In the genomic region with DNA sequence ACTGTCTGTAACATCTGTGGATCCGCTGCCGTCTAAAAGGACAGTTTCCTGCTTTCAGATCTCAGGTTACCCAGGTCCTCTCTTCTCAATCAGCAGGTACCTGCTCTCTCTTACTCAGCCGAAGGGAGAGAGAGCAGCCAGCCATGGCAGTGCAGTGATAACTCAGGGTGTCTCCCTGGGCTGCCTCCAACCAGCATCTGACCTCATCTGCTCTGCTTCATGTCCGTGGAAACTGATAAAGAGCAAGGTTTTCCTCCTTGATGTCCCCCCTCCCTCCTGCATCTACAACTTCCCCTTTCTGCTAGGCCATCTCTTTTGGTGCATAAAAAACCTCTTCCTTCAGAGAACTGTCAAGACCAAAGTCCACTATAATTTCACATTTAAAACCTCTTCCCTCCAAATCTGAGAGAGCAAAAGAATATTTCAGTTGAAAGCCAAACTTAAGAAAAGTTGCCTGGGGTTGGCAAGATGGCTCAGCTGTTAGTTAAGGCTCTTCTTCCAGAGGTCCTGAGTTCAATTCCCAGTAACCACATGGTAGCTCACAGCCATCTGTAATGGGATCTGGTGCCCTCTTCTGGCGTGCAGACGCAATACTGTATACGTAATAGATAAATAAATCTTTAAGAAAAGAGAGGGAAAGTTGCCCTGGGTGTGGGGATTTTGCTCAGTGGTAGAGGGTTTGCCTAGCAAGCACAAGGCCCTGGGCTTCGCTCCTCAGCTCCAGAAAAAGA, we compare ENCODE assay signal across 10 mouse cellular contexts. TPM values are rescaled to one million over a fixed set of nuclear protein-coding genes. Genes with fewer than 3 reads are reported as not detected.
DNase-seq lines count a peak whose midpoint lies in the region; ATAC-seq lines count a peak whose summit lies in the region.
"Had no signal": no experiment of that assay in that cellular context is flagged by ENCODE, and none has a peak within 500 bp of the region (broad histone marks: within the 10 kb centered on the region; RNA-seq: fewer than 3 reads in every experiment).

No protein-coding gene starts in this region.

- no peaks in the 10 kb centered on the region for H3K9me3 ChIP-seq in kidney, embryonic 14.5 days (ENCODE audit: control insufficient read depth, low read length)
- H3K9me3 ChIP-seq in liver, embryonic 15.5 days (replicated peaks), result no peaks in the 10 kb centered on the region
- H3K9me3 ChIP-seq: hindbrain, embryonic 15.5 days had no signal

- H3K27me3 ChIP-seq in kidney, embryonic 14.5 days (ENCODE audit: control insufficient read depth, insufficient read depth, low read length), result no peaks in the 10 kb centered on the region
- no peaks in the 10 kb centered on the region for H3K27me3 ChIP-seq in liver, embryonic 15.5 days
- no peaks in the 10 kb centered on the region for H3K27me3 ChIP-seq in splenic B cell, adult 2 months (ENCODE audit: control insufficient read depth, insufficient read depth, low read length, poor library complexity, severe bottlenecking)
- H3K27me3 ChIP-seq: hindbrain, embryonic 15.5 days had no signal

- no peak for ATAC-seq in kidney, embryonic 14.5 days (ENCODE audit: low FRiP score, low TSS enrichment)
- ATAC-seq in liver, embryonic 15.5 days (ENCODE audit: insufficient read depth), result peak; percentile 68

- no peak overlapping the region for H3K4me2 ChIP-seq in kidney, embryonic 14.5 days (replicated peaks; ENCODE audit: low read depth, low read length)
- peak overlapping the region; percentile 4; the same call in 1 of the 2 replicates for H3K4me2 ChIP-seq in liver, embryonic 15.5 days
- H3K4me2 ChIP-seq: hindbrain, embryonic 15.5 days had no signal

- no peak overlapping the region for H3K4me3 ChIP-seq in kidney, embryonic 14.5 days (ENCODE audit: low read length)
- no peak overlapping the region for H3K4me3 ChIP-seq in liver, embryonic 15.5 days (replicated peaks)
- H3K4me3 ChIP-seq: hindbrain, embryonic 15.5 days had no signal

- peak; percentile 49 for DNase-seq in kidney, postnatal 10 days
- DNase-seq in ZHBTc4 (ENCODE audit: low read depth, low spot score), result peak; percentile 60
- peak; percentile 93 for DNase-seq in splenic B cell, adult 2 months (ENCODE audit: low read depth, low spot score)
- no peak for DNase-seq in urinary bladder, postnatal 36 days (ENCODE audit: low spot score in 2 of 2)
- DNase-seq in cerebellum, adult 8-10 months, result no peak
- DNase-seq in ovary, postnatal 36 days (ENCODE audit: low spot score), result no peak
- DNase-seq: cerebellum, adult 9-11 months had no signal

- H3K36me3 ChIP-seq in kidney, embryonic 14.5 days (ENCODE audit: control insufficient read depth, insufficient read depth, low read length), result no peaks in the 10 kb centered on the region
- no peaks in the 10 kb centered on the region for H3K36me3 ChIP-seq in liver, embryonic 15.5 days (replicated peaks)
- no peaks in the 10 kb centered on the region for H3K36me3 ChIP-seq in splenic B cell, adult 2 months (ENCODE audit: control insufficient read depth, insufficient read depth, low read length, poor library complexity, severe bottlenecking)
- H3K36me3 ChIP-seq: hindbrain, embryonic 15.5 days had no signal

- no peaks in the 10 kb centered on the region; the same call in 1 of the 2 replicates for H3K4me1 ChIP-seq in kidney, embryonic 14.5 days (ENCODE audit: control insufficient read depth, insufficient read depth, low read length)
- peaks cover 40% of the 10 kb centered on the region for H3K4me1 ChIP-seq in liver, embryonic 15.5 days (replicated peaks)
- H3K4me1 ChIP-seq: hindbrain, embryonic 15.5 days had no signal

- H3K9ac ChIP-seq in kidney, embryonic 14.5 days (ENCODE audit: low read depth, low read length), result no peak overlapping the region
- H3K9ac ChIP-seq in liver, embryonic 15.5 days, result no peak overlapping the region
- H3K9ac ChIP-seq: hindbrain, embryonic 15.5 days had no signal

- no peak overlapping the region for H3K27ac ChIP-seq in kidney, embryonic 14.5 days (ENCODE audit: low read depth, low read length)
- peak overlapping the region; percentile 43; the same call in 1 of the 2 replicates for H3K27ac ChIP-seq in liver, embryonic 15.5 days (replicated peaks)
- H3K27ac ChIP-seq: hindbrain, embryonic 15.5 days had no signal

- 55% methylated on average over 8 of the region's 8 CpGs for WGBS in kidney, embryonic 14.5 days
- 14% methylated on average over 8 of the region's 8 CpGs for WGBS in liver, embryonic 15.5 days (ENCODE audit: insufficient replicate concordance)

RNA-seq across cellular contexts. Expression of a gene that starts 9.4 kb away (rescaled TPM):
- polyA plus RNA-seq in kidney, embryonic 14.5 days (2014; fragmentation: Nextera tagmentation; extraction: Ambion mirVana), result 47.7 and 53.0 TPM in 2 replicates
- 53.4 and 55.8 TPM in 2 replicates for polyA plus RNA-seq in liver, embryonic 15.5 days (2015; fragmentation: Nextera tagmentation; extraction: Ambion mirVana)

RNA-seq across cellular contexts. Expression of a gene that starts 47.4 kb away (rescaled TPM):
- polyA plus RNA-seq in kidney, embryonic 14.5 days (2014; fragmentation: Nextera tagmentation; extraction: Ambion mirVana), result 12.4 and 19.9 TPM in 2 replicates
- 9.9 and 10.1 TPM in 2 replicates for polyA plus RNA-seq in liver, embryonic 15.5 days (2015; fragmentation: Nextera tagmentation; extraction: Ambion mirVana)

Comparison
In these comparisons a context has a peak if more than half of its experiments do, and no peak if none do; other contexts are left out.
1. DNase-seq: peak in kidney, postnatal 10 days (single experiment), ZHBTc4 (single experiment) and splenic B cell, adult 2 months (single experiment); none in urinary bladder, postnatal 36 days (0 of 2), cerebellum, adult 8-10 months (single experiment) and ovary, postnatal 36 days (single experiment).